Mouse (Mus musculus) WW6 (cell line): ENCODE data around the gene Prox1.

Experiments used
- DNase-seq: peaks from one replicate; pipeline ENCODE4 v3.0.0-alpha.2; 2013; ENCODE audit warnings: low read depth, low spot score

Gene Prox1

DNA sequence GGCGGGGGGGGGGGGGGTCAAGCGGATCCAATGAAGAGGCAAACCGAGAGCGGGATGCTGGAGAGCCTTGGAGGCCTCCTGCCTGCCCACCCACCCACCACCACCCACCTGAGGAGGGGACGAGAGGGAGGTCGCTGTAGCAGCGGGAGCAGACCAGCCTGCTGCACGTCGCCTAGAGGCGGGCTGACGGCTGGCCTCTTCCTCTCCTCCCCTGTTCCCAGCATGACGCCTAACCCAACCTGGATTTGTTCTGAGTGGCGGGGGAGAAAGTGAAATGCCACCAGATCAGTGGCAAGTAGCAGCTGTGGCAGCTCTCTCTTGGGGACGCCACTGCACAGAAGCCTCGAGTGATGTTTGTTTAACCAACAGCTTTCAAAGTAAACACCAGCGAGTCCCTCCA lies 3.1 kb upstream of the Prox1 start:
- no peak for DNase-seq

DNA sequence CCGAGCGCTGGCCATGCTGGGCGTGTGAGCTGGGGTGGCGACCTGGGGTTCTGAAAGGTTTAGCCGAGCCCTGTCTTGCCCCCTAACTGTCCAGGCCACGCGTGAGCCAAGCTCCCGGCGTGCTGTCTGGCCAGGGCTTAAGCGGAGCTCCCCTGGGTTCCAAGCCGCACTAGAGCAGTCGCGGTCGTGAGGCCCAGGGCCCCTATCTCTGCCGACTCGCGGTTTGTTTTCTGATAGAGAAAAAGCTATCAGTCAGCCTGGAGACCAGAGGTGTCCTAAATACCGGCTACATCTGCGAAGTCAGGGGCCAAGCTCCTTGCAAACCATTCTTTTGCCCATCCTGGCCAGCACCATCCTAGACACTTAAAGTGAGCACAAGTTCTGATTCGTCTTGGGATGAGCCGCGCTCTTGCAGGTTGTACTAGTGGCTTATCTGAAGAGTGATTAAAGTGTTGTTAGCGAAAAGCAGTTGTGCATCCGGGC lies 2.5 kb upstream of the Prox1 start:
- DNase-seq: no peak

DNA sequence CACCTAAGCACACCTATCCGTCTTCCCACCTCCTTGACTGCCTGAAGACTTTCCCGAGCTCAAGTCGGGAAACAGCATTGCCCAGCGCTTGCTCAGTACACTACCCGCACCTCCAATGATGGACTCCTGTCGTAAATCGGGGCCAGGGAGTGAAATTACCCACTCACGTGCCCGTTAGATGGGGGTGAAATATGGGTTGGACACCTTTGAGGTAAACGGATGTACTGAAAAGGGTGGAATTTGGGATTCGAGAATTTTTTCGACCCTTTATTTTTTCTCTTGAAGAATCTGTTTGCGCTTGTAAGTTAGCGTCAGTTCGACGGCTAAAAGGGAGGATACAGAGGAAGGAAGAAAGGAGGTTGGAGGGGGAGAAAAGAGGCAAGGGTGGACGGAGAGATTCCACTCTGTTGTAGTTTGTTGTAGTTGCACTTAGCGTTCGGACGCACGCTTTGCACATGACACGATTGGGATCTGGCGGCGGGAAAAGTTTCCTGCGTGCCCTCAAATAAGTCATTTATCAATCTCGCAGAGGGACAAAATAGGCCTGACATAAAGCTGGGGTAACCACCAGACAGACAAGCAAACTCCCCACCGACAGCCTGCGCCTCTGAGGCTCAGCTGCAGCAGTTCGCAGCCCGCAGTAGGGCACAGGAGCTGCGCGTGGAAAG lies 1.9 kb upstream of the Prox1 start:
- DNase-seq: no peak

DNA sequence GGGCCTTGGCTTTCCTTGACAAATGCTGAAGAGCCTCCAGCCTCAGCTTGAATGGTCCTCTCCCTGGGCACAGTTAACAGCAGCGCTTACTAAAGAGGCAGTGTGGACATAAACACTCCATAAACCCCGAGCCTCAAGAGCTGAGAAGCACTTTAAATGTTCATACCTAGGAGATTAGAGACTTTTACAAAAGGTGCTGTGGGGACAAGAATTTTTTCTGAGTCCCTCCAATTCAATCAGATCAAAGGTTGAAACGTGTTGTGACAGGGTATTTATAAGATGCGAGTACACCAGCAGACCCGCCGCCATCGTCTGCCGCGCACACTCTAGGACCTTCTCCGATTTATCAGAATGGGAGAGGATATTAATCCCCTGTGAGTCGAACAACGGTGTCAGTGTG lies 1.2 kb upstream of the Prox1 start:
- DNase-seq: no peak

DNA sequence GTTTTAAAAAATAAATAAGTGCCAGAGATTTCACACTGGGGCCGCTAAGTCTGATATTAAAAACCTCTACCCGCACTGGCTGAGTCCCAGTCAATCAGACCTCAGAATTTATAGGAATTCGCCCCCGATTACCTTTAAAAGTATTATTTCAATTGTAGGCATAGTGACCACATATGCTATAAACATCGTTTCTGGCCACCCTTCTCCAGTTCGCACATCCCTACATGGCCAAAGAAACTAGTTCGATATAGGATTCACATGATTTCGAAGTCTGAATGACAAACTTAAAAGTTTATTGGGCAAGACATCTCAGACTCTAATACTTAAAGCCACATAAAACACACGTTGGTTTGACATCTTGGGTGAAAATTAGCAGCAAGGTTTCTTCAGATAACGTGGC lies 827 bp upstream of the Prox1 start:
- no peak for DNase-seq

DNA sequence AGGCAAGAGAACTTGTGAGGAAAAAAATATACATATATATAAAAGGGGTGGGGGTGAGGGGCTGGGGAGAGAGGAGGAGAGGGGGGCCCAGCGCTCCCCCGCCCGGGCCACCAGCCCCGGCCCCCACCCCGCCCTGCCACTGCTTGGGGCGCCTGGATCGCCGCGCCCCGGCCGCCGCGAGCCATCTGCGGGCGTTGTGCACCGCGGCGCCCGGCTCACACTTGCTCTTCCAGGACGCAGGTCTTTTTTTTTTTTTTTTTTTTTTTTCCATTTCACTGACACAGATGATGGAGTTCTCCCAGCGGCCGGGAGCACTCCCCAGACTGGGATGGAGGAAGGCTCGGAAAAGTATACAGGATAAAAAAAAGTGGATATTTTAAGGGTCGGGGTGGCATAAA lies 304 bp upstream of the Prox1 start:
- no peak for DNase-seq

DNA sequence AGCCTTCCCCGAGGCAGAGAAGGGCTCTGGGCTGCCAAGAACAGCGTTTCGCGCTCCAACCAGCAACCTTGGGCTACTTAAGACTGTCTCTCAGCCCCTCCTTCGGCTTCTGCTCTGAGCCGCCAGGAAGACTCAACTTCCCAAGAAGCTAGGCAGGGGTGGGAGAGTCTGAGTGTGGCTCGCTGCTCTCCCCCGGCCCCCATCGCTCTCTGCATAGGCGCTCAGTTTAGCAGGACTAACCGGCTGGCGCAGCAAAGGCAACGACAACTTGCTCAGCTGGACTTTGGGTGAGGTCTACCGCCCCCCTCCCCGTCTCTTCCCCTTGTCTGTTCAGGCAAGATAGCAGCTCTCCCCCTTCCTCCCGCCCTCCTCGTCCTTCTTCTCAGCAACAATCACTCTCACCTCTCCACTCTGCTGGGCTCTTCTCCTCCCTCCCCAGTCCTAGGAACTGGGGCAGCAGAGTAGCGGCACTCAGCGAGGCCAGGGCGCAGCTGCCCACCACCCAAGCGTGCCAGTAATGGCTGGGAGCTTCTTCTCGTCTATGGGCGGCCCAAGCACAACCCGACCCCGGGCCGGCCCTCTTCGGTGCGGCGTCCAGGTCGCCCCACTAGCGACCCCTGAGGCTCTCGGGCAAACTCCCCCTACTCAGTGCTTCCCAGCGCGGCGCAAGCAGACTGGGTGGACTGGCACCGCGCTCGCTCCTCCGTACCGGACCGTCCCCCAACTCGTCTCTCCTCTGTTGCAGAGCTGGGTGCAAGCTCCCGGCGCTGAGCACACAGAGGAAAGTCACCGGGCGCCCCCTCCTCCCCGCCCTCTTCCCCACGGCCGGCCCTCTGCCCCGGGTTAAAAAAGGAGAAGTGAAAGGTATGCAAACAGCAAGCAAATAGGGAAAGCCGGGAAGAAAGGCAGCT lies 1.5 kb downstream of the Prox1 start:
- no peak for DNase-seq

DNA sequence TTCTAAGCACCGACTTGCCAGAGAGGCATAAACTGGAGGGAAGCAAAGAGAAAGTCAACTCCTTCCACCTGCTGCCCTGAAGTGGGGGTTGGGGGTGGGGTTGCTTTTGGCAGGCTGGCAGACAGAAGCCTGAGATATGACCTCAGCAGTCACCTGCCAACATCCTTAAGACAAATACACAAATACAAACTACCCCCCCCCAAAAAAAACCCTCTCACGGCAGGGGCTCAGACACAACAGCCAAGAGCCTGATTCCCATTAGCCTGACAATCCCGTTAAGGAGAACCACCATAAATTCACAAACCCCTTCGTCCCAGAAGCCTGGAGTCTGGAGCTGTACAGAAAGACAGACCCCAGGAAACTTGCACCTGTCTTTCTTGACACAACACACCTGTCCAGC lies 2.4 kb downstream of the Prox1 start:
- DNase-seq: no peak

DNA sequence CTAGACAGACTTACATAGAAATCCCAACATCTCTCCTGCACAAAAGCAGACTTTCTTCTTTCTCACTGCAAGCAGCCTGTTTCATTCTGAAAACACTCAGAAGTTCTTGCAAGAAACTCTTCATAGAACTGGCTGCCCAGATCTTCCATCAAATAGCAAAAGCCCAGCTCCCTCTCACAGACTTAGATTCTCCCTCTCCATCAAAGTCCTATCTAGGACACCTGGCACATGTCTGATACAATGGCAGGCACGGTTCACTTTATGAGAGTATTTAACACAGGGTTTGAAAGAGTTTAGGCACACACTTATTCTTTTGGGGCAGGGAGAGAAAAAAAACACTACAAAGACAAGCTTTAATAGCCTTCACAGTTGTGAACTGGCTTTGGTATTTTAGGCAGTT lies 2.9 kb downstream of the Prox1 start:
- no peak for DNase-seq

DNA sequence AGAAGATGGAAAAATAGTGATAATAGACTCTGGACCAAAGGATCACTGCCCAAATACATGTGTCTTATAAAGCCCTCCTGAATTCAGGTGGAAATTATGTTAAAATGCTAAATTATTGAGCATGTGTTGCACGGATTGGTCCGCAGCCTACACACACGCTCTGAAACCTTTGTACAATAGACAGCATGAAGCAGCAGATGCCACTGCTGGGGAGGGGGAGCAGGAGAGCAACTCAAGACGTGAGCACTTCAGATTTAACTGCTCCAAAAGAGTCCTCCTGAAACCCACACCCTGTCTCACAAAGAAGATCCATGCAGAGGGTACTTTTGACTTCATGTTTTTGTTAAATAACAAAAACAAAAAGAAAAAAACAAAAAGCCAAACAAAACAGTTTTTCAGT lies 5.0 kb downstream of the Prox1 start:
- no peak for DNase-seq

DNA sequence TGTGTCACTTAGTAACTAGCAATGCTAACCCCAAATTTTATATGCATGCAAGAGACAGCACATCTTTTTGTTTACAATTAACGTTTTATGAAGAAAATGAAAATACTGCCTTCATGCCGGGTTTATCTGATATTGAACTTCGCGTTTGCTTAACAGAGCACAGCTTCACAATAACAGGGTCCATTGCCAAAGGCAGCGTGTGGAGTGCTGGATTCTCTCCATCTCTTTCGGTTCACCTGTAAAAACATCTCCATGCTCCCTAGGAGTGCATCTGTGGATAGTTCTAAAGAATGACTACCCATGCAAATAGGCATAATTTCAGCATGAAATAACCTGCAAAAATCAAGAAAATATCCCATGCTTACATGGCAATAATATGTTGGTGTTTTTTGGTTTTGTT lies 7.0 kb downstream of the Prox1 start:
- no peak for DNase-seq

DNA sequence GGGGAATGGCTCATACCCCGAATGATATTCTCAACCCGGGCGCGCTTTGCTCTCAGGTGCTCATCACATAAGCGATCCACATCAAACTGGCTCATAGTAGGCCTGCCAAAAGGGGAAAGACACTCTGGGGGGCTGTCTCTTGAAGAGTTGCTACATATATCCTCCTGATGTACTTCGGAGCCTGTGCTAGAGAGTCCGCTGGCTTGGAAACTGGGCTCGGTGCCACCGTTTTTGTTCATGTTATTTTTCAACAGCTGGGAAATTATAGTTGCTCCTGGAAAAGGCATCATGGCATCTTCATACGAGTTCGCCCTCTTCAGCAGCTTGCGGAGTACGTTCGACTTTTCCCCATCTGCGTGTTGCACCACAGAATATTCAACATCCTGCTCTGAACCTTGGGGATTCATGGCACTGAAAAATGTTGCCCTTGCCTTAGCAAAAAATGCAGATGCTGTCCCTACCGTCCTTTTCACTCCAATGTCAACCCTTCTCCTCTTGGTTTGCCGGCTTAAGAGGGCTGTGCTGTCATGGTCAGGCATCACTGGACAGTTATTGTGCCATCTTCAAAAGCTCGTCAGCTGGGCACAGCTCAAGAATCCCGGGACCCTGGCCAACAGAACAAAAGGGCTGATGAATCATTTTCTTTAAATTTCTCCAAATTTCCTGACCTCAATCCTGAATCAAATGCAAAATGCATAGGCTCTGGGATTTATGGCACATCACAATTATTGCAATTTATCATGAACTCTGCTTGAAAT lies 8.6 kb downstream of the Prox1 start:
- no peak for DNase-seq

DNA sequence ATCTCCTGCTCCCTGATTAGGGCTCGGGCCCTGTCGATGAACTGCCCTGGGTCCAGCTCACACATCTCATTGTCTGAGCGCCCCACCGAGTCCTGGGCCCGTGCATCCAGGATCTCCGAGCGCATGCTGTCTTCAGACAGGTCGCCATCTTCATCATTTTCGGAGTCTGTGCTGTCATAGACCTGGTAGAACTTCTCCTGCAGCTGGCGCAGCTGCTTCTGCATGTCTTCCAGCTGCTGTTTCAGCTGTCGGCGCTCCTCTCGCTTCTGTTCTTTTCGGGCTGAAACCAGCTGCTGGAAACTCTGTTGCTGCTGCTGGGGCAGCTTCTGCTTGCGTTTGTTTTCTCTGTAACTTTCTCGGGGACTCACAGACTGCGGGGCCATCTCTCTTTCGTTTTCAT lies 9.2 kb downstream of the Prox1 start:
- no peak for DNase-seq

DNA sequence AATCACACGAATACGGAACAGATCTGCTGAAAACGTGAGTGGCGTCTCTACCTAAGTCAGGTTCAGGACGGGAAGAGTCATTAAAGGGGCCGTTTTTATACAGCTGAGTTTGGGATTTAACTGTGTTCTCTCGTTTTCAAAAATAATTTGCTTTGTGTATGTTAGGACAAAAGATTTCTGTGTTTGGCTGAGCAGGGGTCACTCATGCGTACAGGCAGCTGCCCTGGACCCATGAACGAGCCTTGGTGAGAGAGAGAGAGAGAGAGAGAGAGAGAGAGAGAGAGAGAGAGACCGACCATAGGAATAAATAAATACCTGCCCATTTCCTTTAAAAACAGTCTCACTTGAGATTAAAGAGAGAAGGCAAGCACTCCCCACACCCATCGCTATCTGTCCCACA lies 11.1 kb downstream of the Prox1 start:
- no peak for DNase-seq

DNA sequence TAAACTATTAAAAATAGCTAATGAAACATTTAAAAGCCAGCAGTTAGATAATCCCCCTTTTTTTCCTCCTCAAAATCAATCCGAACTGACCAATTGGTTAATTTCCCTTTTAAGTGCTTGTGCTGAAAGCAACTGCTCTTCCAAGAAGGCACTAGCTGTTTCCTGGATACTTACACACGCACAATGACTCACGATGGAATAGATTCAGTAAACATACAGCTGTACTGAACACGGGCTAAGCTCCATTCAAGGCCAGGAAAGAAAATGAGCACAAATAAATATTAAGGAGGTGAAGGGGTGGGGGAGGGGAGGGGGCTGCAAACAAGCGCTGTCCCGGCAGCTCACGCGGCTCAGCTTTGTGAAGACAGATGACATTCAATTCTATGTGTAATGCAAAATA lies 14.8 kb downstream of the Prox1 start:
- DNase-seq: no peak

DNA sequence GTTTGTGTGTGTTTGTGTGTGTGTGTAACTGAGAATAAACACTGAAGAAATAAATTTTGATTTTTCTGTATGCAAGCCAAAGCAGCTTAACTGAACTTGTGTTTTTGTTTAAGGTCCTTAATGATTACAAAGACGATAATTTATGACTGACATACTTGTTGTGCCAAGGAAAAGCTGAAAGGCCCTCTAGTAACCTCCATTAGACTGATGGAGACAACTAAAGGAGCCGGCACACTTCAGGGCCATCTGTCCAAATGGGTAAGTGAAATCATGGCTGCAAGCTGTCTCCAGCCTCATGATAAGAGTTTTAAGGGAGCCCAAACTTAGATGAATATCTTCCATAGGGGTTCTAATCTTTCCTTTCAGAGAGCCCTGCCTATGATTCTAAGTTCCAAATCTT lies 15.5 kb downstream of the Prox1 start:
- DNase-seq: no peak

DNA sequence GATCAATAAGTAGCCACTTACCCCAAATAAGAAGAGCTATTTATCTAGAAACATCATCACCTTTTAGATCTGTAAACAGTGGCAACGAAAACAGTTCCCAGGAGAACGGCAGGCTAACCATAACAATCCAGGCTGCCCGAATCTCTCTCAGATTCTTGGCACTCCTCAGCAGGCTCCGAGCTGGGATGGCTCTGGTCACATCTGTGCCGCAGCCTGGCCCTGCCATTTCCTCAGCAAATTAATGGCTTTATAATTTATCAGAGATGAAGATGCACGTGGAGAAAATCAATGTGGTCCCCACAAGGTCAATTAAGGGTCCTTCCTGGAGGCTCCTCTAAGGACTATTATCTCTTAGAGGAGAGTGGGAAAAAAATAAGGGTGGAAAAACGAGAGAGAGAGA lies 16.2 kb downstream of the Prox1 start:
- no peak for DNase-seq

DNA sequence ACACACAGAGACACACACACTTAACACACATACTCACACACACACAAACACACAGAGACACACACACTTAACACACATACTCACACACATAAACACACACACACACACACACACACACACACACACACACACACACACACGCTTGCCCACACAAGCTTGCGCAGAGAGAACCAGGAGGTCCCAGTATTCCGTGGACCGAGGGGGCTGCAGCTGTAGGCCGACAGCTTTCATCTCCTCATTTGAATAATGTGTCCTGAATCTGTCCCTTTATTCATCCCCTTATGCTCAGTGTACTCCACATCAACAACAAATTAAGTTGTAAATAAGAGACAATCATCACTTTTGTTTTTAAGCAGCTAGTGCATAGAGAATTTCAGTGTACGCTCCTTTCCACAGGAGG lies 17.9 kb downstream of the Prox1 start:
- no peak for DNase-seq

DNA sequence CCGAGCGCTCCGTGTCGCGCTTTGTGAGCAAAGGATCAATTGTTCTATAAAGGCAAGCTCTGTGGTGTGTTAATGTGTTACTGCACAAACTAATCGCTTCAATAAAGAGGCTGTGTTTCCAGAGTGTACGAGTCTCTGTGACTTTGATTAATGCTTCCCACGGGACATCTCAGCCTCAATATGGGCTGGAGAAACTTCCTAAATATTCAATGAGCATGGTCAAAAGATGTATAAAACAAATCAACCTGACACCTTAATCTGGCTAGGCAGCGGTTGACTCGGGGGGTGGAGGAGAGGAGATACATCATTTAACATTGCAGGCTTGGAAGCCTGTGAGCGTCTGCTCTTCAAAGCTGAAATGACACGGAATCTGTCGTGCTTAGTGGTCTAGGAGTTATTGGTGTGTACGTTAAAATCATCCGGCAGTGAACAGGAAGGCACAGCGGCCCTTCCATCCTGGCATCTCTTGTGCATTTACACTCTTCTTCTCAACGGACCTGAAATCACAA lies 21.2 kb downstream of the Prox1 start:
- no peak for DNase-seq

DNA sequence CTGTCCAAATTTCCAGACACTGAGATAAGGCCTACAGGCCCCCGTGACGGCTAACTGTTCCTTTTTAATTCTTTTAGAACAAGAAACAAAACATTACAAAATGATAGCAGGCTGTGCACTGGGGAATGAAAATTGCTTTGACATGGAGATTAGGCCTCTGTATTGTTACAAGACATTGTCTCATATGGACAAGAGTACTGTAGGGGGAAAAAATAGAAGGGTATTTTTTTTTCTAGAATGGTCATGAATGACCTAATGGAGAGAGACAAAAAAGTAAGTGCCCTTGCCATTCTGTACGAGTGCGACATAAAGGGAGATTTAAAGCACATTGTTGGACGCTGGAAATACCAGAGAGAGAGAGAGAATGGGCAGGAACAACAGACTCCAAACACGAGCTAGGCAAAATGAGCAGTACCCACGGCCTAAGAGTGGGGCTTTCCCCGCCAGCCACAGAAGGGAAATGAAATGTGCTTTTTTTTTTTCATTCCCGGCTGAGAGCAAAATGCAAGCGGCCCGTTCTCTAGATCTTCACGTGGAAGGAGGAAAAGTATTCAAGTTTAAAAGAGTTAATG lies 21.8 kb downstream of the Prox1 start:
- DNase-seq: no peak

DNA sequence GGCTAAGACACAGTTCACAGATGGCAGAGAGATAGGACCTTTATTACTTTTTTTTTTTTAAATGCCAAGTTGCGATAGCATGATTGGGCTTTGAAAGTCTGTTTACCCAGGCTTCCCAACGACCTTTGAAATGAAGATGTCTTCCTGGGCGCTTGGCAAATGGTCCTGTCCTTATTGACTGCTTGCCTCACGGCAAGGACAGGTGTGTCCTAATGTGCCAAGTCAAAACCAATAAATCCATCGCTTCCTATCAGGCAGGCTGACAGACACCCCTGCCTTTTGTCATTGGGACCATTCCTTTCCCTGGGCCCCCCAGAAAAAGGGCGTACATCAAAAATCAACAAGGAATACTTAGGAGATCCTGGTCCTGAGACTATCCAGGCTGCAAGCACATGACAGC lies 22.7 kb downstream of the Prox1 start:
- DNase-seq: no peak

DNA sequence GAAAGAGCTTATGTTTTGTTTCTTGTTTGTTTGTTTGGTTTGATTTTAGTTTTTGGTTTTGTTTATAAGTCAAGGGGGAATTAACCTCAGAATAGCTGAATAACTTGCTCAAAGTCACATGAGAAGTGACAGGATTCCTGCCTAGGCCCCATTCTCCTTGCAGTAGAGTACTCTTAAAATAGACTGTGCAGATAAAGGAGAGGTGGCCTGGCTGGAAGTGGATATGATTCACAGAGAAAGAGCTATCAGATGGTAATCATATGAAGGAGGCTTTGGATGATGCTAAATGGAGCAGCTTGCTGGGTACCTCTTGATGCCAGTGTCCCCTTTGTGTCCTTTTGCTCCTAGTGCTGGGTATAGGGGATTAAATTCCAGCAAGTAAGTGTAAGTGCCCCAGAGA lies 26.1 kb downstream of the Prox1 start:
- no peak for DNase-seq
